Mouse (Mus musculus): ENCODE results near the gene Poln.

- TF ChIP-seq CTCF (IDR thresholded peaks at IDR 0.05; ENCODE audit: borderline replicate concordance, insufficient read depth, low read length) (no peak), POLR2A (IDR thresholded peaks at IDR 0.05; ENCODE audit: low read depth, low read length) (no peak)
These were observed 162.4 kb downstream of the Poln start for GRCm38 (mm10) chr5:34006832-34007231.
